Mouse (Mus musculus): ENCODE measurements around the gene Ola1.

DNA sequence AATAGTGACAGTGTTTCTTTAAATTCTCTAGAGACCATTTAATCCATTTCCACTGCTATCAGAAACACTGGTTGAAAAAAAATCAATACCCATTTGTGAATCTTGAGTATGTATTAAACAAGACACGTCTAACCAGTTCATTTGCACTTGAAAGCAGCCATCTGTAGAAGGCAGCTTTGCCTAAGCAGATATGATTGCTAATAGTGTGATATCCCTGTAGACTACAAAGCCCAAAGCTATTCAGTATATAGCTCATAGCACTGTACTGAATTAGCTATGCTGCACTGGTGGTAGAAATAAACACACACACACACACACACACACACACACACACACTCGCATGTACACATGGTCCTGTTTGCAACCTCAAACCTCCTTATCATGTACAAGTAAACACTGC is 123.4 kb downstream of the Ola1 start:
- no peak for TF ChIP-seq CTCF (IDR thresholded peaks at IDR 0.05; ENCODE audit: low read depth, low read length)
- TF ChIP-seq GATA2 (IDR thresholded peaks at IDR 0.05; ENCODE audit: borderline replicate concordance, low read depth, low read length), result no peak
